Mouse (Mus musculus) E14TG2a.4 (cell line): ENCODE results near the gene Pno1.

Experiments
- CTCF ChIP-seq: conservative IDR thresholded peaks from 2 replicates; pipeline ENCODE4 v1.5.1; 2014; ENCODE audit warnings: low read length
- POU5F1 ChIP-seq: IDR thresholded peaks from 2 replicates; pipeline ENCODE4 v1.6.1; 2014; ENCODE audit warnings: low read length, borderline replicate concordance

DNA sequence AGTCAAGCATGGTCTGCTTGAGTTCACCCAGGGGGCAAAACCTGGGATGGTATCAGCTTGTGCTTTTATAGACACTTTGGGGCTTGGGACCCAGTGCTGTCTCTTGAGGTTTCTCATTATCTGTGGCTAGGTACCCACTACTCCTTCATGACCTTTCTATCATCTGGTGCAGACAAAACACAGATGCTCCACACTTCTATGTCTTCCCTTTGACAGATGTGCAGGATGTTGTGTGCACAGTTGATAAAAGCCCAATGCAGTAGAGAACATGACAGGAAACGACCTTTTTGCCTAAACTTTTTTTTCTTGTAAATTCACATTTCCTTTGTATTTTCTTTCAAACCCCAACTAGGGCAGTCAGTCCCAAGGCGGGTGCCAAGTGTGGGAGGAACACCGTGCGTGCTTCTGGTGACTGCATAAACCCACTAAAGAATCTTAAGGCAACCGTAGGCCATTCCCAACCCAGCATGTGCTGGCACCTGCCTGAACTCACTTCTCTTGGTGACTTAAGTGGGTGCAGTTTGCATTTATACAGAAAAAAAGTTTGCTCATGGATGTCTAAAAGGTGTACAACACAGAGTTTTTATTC, 25.2 kb upstream of the Pno1 start:
- TF ChIP-seq CTCF (no peak), POU5F1 (no peak)
